Mouse (Mus musculus) bone marrow macrophage, adult 2 months (primary cell): ENCODE measurements around the gene Bcl9.

ENCODE experiments used
- CTCF ChIP-seq: IDR thresholded peaks from 2 replicates; pipeline ENCODE4 v1.5.1; 2012; ENCODE audit warnings: low read depth, mild to moderate bottlenecking, low read length, moderate library complexity
- POLR2A ChIP-seq: IDR thresholded peaks from 2 replicates; pipeline ENCODE4 v1.6.1; 2012; ENCODE audit warnings: mild to moderate bottlenecking, low read depth, low read length, borderline replicate concordance

DNA sequence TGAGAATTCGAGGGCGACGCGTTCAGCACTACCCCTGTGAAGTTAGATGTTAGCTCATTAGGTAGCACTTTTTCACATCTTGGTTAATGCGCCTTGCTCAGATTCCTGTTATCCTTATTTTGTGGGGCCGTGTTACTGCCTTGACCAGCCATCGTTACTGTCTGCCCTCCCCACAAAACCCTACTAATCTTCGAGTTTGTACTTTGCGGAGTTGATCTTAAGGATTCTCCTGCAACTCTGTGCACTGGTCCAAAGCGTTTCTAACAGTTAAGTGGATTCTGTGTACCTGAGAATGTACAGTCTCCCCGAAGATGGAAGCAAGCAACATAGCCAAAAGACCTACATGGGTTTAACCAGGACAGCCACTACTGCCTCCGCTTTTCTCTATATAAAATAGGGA is 69.3 kb downstream of the Bcl9 start:
- TF ChIP-seq POLR2A (no peak), CTCF (no peak)
